Mouse (Mus musculus) MEL (cell line): ENCODE measurements around the gene Dnah6. TPM values are rescaled to one million over a fixed set of nuclear protein-coding genes. Genes with fewer than 3 reads are reported as not detected.

ENCODE experiments used
- DNase-seq: peaks from one replicate; pipeline ENCODE4 v3.0.0; 2011; ENCODE audit warnings: low read depth, low spot score
- H3K27ac ChIP-seq: 2 replicates; pipeline ENCODE4 v1.5.1; 2012; ENCODE audit warnings: low read depth, mild to moderate bottlenecking, control low read depth, low read length, moderate library complexity; ENCODE audit not compliant: control insufficient read depth
- H3K27me3 ChIP-seq, 2 experiments: fragments of 150-350 bp in 1 of 2; sonication (generic) in 1 of 2; 2 replicates each; pipeline ENCODE4 v1.6.1; 2012; ENCODE audit warnings: low read length in 2 of 2, mild to moderate bottlenecking in 2 of 2, improper control_type of control experiment in 1 of 2, moderate library complexity in 1 of 2; ENCODE audit not compliant: insufficient read depth in 2 of 2, control insufficient read depth in 1 of 2
- H3K36me3 ChIP-seq, 2 experiments: 2 replicates each; pipeline ENCODE4 v1.6.1; 2012 to 2014; ENCODE audit warnings: low read length in 2 of 2, improper control_type of control experiment in 1 of 2, inconsistent platforms in 1 of 2, mild to moderate bottlenecking in 1 of 2; ENCODE audit not compliant: insufficient read depth in 2 of 2, control insufficient read depth in 1 of 2
- H3K4me1 ChIP-seq, 2 experiments: fragments of 150-350 bp in 1 of 2; sonication (generic) in 1 of 2; 2 replicates each; pipeline ENCODE4 v1.6.1; 2012; ENCODE audit warnings: low read length in 2 of 2, improper control_type of control experiment in 1 of 2, mild to moderate bottlenecking in 1 of 2; ENCODE audit not compliant: insufficient read depth in 2 of 2, control insufficient read depth in 1 of 2
- H3K4me3 ChIP-seq, 2 experiments: fragments of 150-350 bp in 1 of 2; sonication (generic) in 1 of 2; 2 replicates each; pipeline ENCODE4 v1.5.1; 2012; ENCODE audit warnings: low read depth in 2 of 2, low read length in 2 of 2, mild to moderate bottlenecking in 2 of 2, moderate library complexity in 2 of 2, control low read depth in 1 of 2, improper control_type of control experiment in 1 of 2; ENCODE audit not compliant: control insufficient read depth in 1 of 2, insufficient read depth in 1 of 2
- H3K79me2 ChIP-seq: 2 replicates; pipeline ENCODE4 v1.6.1; 2012; ENCODE audit warnings: mild to moderate bottlenecking, low read length, moderate library complexity; ENCODE audit not compliant: control insufficient read depth, poor library complexity, insufficient read depth
- H3K9ac ChIP-seq: 2 replicates; pipeline ENCODE4 v1.6.1; 2012; ENCODE audit warnings: low read depth, mild to moderate bottlenecking, control low read depth, low read length, moderate library complexity; ENCODE audit not compliant: control insufficient read depth, poor library complexity, severe bottlenecking
- H3K9me3 ChIP-seq: fragments of 150-350 bp; sonication (generic); replicated peaks from 2 replicates; pipeline ENCODE4 v1.6.1; 2012; ENCODE audit warnings: mild to moderate bottlenecking, low read length, improper control_type of control experiment, moderate library complexity; ENCODE audit not compliant: insufficient read depth
- EP300 ChIP-seq, 2 experiments: IDR thresholded peaks; 2 replicates each; pipeline ENCODE4 v1.6.1; 2011; ENCODE audit warnings: improper control_type of control experiment in 2 of 2, low read length in 2 of 2, low read depth in 1 of 2, mild to moderate bottlenecking in 1 of 2
- ETS1 ChIP-seq: IDR thresholded peaks from 2 replicates; pipeline ENCODE4 v1.6.1; 2012; ENCODE audit warnings: low read depth, mild to moderate bottlenecking, inconsistent platforms, low read length, improper control_type of control experiment, moderate library complexity
- GABPA ChIP-seq: IDR thresholded peaks from 2 replicates; pipeline ENCODE4 v1.6.1; 2012; ENCODE audit warnings: low read depth, mild to moderate bottlenecking, inconsistent platforms, low read length, improper control_type of control experiment, moderate library complexity
- JUND ChIP-seq: IDR thresholded peaks from 2 replicates; pipeline ENCODE4 v1.6.1; 2011; ENCODE audit warnings: low read depth, mild to moderate bottlenecking, improper control_type of control experiment, low read length
- KAT2A ChIP-seq: conservative IDR thresholded peaks from 2 replicates; pipeline ENCODE4 v1.6.1; 2012; ENCODE audit warnings: low read depth, low read length, improper control_type of control experiment, inconsistent platforms
- MAFK ChIP-seq: IDR thresholded peaks from 2 replicates; pipeline ENCODE4 v1.6.1; 2011; ENCODE audit warnings: low read depth, mild to moderate bottlenecking, low read length, improper control_type of control experiment, borderline replicate concordance
- MAX ChIP-seq: IDR thresholded peaks from 2 replicates; pipeline ENCODE4 v1.6.1; 2011; ENCODE audit warnings: low read length, improper control_type of control experiment
- MAZ ChIP-seq: IDR thresholded peaks from 2 replicates; pipeline ENCODE4 v1.6.1; 2012; ENCODE audit warnings: low read depth, mild to moderate bottlenecking, inconsistent platforms, low read length, improper control_type of control experiment
- MYB ChIP-seq: IDR thresholded peaks from 2 replicates; pipeline ENCODE4 v1.6.1; 2011; ENCODE audit warnings: mild to moderate bottlenecking, low read depth, low read length, improper control_type of control experiment
- NELFE ChIP-seq: IDR thresholded peaks from 2 replicates; pipeline ENCODE4 v1.6.1; 2011; ENCODE audit warnings: low read depth, low read length, improper control_type of control experiment
- POLR2AphosphoS5 ChIP-seq: IDR thresholded peaks from 2 replicates; pipeline ENCODE4 v1.6.1; 2012; ENCODE audit warnings: low read depth, borderline replicate concordance, mild to moderate bottlenecking, inconsistent platforms, low read length, moderate library complexity, mixed read lengths
- RCOR1 ChIP-seq: IDR thresholded peaks from 2 replicates; pipeline ENCODE4 v1.6.1; 2012; ENCODE audit warnings: low read depth, mild to moderate bottlenecking, inconsistent platforms, low read length, improper control_type of control experiment
- SIN3A ChIP-seq: IDR thresholded peaks from 2 replicates; pipeline ENCODE4 v1.6.1; 2012; ENCODE audit warnings: low read length, improper control_type of control experiment, inconsistent platforms
- SMC3 ChIP-seq: IDR thresholded peaks from 2 replicates; pipeline ENCODE4 v1.6.1; 2011; ENCODE audit warnings: low read depth, low read length, improper control_type of control experiment
- TAL1 ChIP-seq: IDR thresholded peaks from 2 replicates; pipeline ENCODE4 v1.6.1; 2012; ENCODE audit warnings: mild to moderate bottlenecking, inconsistent platforms, low read length, moderate library complexity, mixed read lengths
- TBP ChIP-seq: IDR thresholded peaks from 2 replicates; pipeline ENCODE4 v1.8.0; 2011; ENCODE audit warnings: low read depth, low read length, improper control_type of control experiment
- USF2 ChIP-seq, 2 experiments: IDR thresholded peaks; 2 replicates each; pipeline ENCODE4 v1.6.1; 2011 to 2012; ENCODE audit warnings: improper control_type of control experiment in 2 of 2, low read length in 2 of 2, borderline replicate concordance in 1 of 2, inconsistent platforms in 1 of 2, low read depth in 1 of 2, mild to moderate bottlenecking in 1 of 2; ENCODE audit not compliant: insufficient read depth in 1 of 2
- ZC3H11A ChIP-seq: IDR thresholded peaks from 2 replicates; pipeline ENCODE4 v1.6.1; 2012; ENCODE audit warnings: low read depth, mild to moderate bottlenecking, inconsistent platforms, low read length, improper control_type of control experiment
- ZMIZ1 ChIP-seq: IDR thresholded peaks from 2 replicates; pipeline ENCODE4 v1.6.1; 2012; ENCODE audit warnings: low read depth, mild to moderate bottlenecking, inconsistent platforms, low read length, improper control_type of control experiment, moderate library complexity
- ZNF384 ChIP-seq: IDR thresholded peaks from 2 replicates; pipeline ENCODE4 v1.6.1; 2012; ENCODE audit warnings: low read depth, mild to moderate bottlenecking, inconsistent platforms, low read length, improper control_type of control experiment
- polyA plus RNA-seq, 2 experiments: library from polyadenylated mRNA; stranded (reverse) in 1 of 2; unstranded in 1 of 2; fragments of >175 nt in 1 of 2; fragments of >200 nt in 1 of 2; gene quantifications; 2 replicates each; pipeline versions ENCODE4 v1.2.1 to v1.2.4; 2012; ENCODE audit warnings: low replicate concordance in 2 of 2, low read depth in 1 of 2; ENCODE audit not compliant: insufficient read length in 2 of 2, insufficient read depth in 1 of 2, missing spikeins in 1 of 2
- total RNA-seq: library from RNA; depleted of rRNA; stranded (reverse); fragments of 300-350 nt; gene quantifications from 2 replicates; pipeline ENCODE4 v1.2.3, GENCODE M21; 2012

The Dnah6 gene
- total and polyA plus RNA-seq, 3 experiments = not detected

GRCm38 (mm10) chr6:73211036-73211435, 10.4 kb downstream of the Dnah6 start:
- H3K9me3 ChIP-seq = no peaks in the 10 kb centered on the region
- no peaks in the 10 kb centered on the region for H3K27me3 ChIP-seq
- no peak overlapping the region for H3K9ac ChIP-seq
- H3K4me3 ChIP-seq = no peak overlapping the region
- TF ChIP-seq MAZ (no peak), JUND (no peak), TAL1 (no peak), USF2 (IDR thresholded peaks at IDR 0.05; ENCODE audit: borderline replicate concordance in 1 of 2, insufficient read depth in 1 of 2, low read depth in 1 of 2, low read length in 2 of 2) (no peak), MAFK (no peak), ETS1 (no peak), TBP (no peak), ZMIZ1 (no peak), ZNF384 (no peak), ZC3H11A (no peak), MYB (no peak), NELFE (no peak), GABPA (no peak), SMC3 (no peak)
- no peaks in the 10 kb centered on the region for H3K79me2 ChIP-seq
- peaks cover 3 to 11% of the 10 kb centered on the region in 2 experiments; a peak in 3 of 4 replicates for H3K4me1 ChIP-seq
- H3K36me3 ChIP-seq = peaks cover 0 to 7% of the 10 kb centered on the region in 2 experiments; a peak in 1 of 4 replicates
- H3K27ac ChIP-seq = peak overlapping the region; percentile 6; the same call in 1 of the 2 replicates
- no peak for DNase-seq

- Histone ChIP-seq H3K36me3 (peaks cover 0 to 7% of the 10 kb centered on the region in 2 experiments; a peak in 1 of 4 replicates), H3K4me1 (peaks cover 3 to 11% of the 10 kb centered on the region in 2 experiments; a peak in 3 of 4 replicates), H3K9me3 (no peaks in the 10 kb centered on the region), H3K9ac (no peak overlapping the region), H3K27me3 (no peaks in the 10 kb centered on the region), H3K79me2 (no peaks in the 10 kb centered on the region), H3K27ac (peak overlapping the region; percentile 6; the same call in 1 of the 2 replicates), H3K4me3 (no peak overlapping the region)
- no peak for TF ChIP-seq POLR2AphosphoS5
- TF ChIP-seq KAT2A = no peak
- peak in 1 of 2 experiments; percentile 18; a peak in 1 of 4 replicates for TF ChIP-seq EP300 (IDR thresholded peaks at IDR 0.05; ENCODE audit: low read depth in 1 of 2, low read length in 2 of 2)
- 0 out of 2 replicates have a peak, but pooled peaks have one; percentile 37 for TF ChIP-seq ETS1
- TF ChIP-seq MAZ = no peak
- TF ChIP-seq RCOR1 = peak; percentile 29; the same call in 1 of the 2 replicates
- 0 out of 2 replicates have a peak, but pooled peaks have one; percentile 21 for TF ChIP-seq SIN3A
- TF ChIP-seq MAX = no peak
- peak; percentile 92 for TF ChIP-seq JUND
- peak; percentile 54 for DNase-seq
Measured at GRCm38 (mm10) chr6:73210445-73210972, 10.9 kb downstream of the Dnah6 start.
